Mouse (Mus musculus): ENCODE measurements around the gene Dcun1d3.

- no peak for TF ChIP-seq POLR2A (IDR thresholded peaks at IDR 0.05; ENCODE audit: low read depth, low read length)
- TF ChIP-seq CTCF (IDR thresholded peaks at IDR 0.05; ENCODE audit: borderline replicate concordance, insufficient read depth, low read length), result no peak
Observed at GRCm38 (mm10) chr7:119808723-119809122, 87.4 kb downstream of the Dcun1d3 start.
